Mouse (Mus musculus): ENCODE measurements around the gene Mrgbp. TPM values are rescaled to one million over a fixed set of nuclear protein-coding genes. Genes with fewer than 3 reads are reported as not detected.
A peak's percentile ranks its signal among the peaks of the same experiment; 100 is the strongest.

The Mrgbp gene
- polyA plus RNA-seq, 1 experiment from 2014 or later = 23.4 TPM

- Histone ChIP-seq H3K9ac (ENCODE audit: low read depth, low read length) (no peak overlapping the region), H3K27me3 (replicated peaks; ENCODE audit: control insufficient read depth, insufficient read depth, low read length) (no peaks in the 10 kb centered on the region), H3K4me3 (ENCODE audit: low read depth, low read length) (no peak overlapping the region), H3K9me3 (ENCODE audit: control insufficient read depth, low read length) (no peaks in the 10 kb centered on the region), H3K4me1 (ENCODE audit: control insufficient read depth, insufficient read depth, low read length) (no peaks in the 10 kb centered on the region), H3K4me2 (ENCODE audit: low read depth, low read length) (no peak overlapping the region), H3K36me3 (ENCODE audit: control insufficient read depth, insufficient read depth, low read length) (no peaks in the 10 kb centered on the region), H3K27ac (replicated peaks; ENCODE audit: low read depth, low read length) (no peak overlapping the region)
- DNase-seq (ENCODE audit: low spot score) (no peak), ATAC-seq (ENCODE audit: low read depth) (no peak)
- WGBS = 51% methylated on average over 3 of the region's 3 CpGs
Observed at GRCm38 (mm10) chr2:180555219-180555618, 25.9 kb upstream of the Mrgbp start.

GRCm38 (mm10) chr2:180556470-180556869, 24.6 kb upstream of the Mrgbp start:
- no peak overlapping the region for H3K27ac ChIP-seq (replicated peaks; ENCODE audit: low read depth, low read length)
- no peak overlapping the region for H3K4me2 ChIP-seq (ENCODE audit: low read depth, low read length)
- ATAC-seq (ENCODE audit: low read depth) = peak; percentile 47; the same call in 1 of the 2 replicates
- no peaks in the 10 kb centered on the region for H3K27me3 ChIP-seq (replicated peaks; ENCODE audit: control insufficient read depth, insufficient read depth, low read length)
- no peak overlapping the region for H3K4me3 ChIP-seq (ENCODE audit: low read depth, low read length)
- WGBS = 59% methylated on average over 3 of the region's 3 CpGs
- no peaks in the 10 kb centered on the region for H3K4me1 ChIP-seq (ENCODE audit: control insufficient read depth, insufficient read depth, low read length)
- no peaks in the 10 kb centered on the region for H3K9me3 ChIP-seq (ENCODE audit: control insufficient read depth, low read length)
- no peak for DNase-seq (ENCODE audit: low spot score)
- no peak overlapping the region for H3K9ac ChIP-seq (ENCODE audit: low read depth, low read length)
- no peaks in the 10 kb centered on the region for H3K36me3 ChIP-seq (ENCODE audit: control insufficient read depth, insufficient read depth, low read length)

- H3K4me1 ChIP-seq (ENCODE audit: control insufficient read depth, insufficient read depth, low read length) = no peaks in the 10 kb centered on the region
- no peak overlapping the region for H3K4me3 ChIP-seq (ENCODE audit: low read depth, low read length)
- no peaks in the 10 kb centered on the region; the same call in 1 of the 2 replicates for H3K27me3 ChIP-seq (replicated peaks; ENCODE audit: control insufficient read depth, insufficient read depth, low read length)
- no peak overlapping the region for H3K9ac ChIP-seq (ENCODE audit: low read depth, low read length)
- H3K27ac ChIP-seq (replicated peaks; ENCODE audit: low read depth, low read length) = no peak overlapping the region
- WGBS = 56% methylated on average over 5 of the region's 5 CpGs
- DNase-seq (ENCODE audit: low spot score) (no peak), ATAC-seq (ENCODE audit: low read depth) (no peak)
- H3K9me3 ChIP-seq (ENCODE audit: control insufficient read depth, low read length) = no peaks in the 10 kb centered on the region
- H3K4me2 ChIP-seq (ENCODE audit: low read depth, low read length) = no peak overlapping the region
- no peaks in the 10 kb centered on the region for H3K36me3 ChIP-seq (ENCODE audit: control insufficient read depth, insufficient read depth, low read length)
Observed at GRCm38 (mm10) chr2:180560245-180560644, 20.9 kb upstream of the Mrgbp start.

- no peaks in the 10 kb centered on the region for H3K9me3 ChIP-seq (ENCODE audit: control insufficient read depth, low read length)
- no peak overlapping the region for H3K27ac ChIP-seq (replicated peaks; ENCODE audit: low read depth, low read length)
- DNase-seq (ENCODE audit: low spot score) = no peak
- no peaks in the 10 kb centered on the region for H3K36me3 ChIP-seq (ENCODE audit: control insufficient read depth, insufficient read depth, low read length)
- H3K4me3 ChIP-seq (ENCODE audit: low read depth, low read length) = no peak overlapping the region
- no peak for ATAC-seq (ENCODE audit: low read depth)
- no peaks in the 10 kb centered on the region for H3K4me1 ChIP-seq (ENCODE audit: control insufficient read depth, insufficient read depth, low read length)
- WGBS = 50% methylated on average over 5 of the region's 5 CpGs
- H3K27me3 ChIP-seq (replicated peaks; ENCODE audit: control insufficient read depth, insufficient read depth, low read length) = no peaks in the 10 kb centered on the region; the same call in 1 of the 2 replicates
- no peak overlapping the region for H3K9ac ChIP-seq (ENCODE audit: low read depth, low read length)
- no peak overlapping the region for H3K4me2 ChIP-seq (ENCODE audit: low read depth, low read length)
Observed at GRCm38 (mm10) chr2:180562146-180562545, 19.0 kb upstream of the Mrgbp start.

- H3K4me3 ChIP-seq (ENCODE audit: low read depth, low read length) = no peak overlapping the region
- H3K36me3 ChIP-seq (ENCODE audit: control insufficient read depth, insufficient read depth, low read length) = no peaks in the 10 kb centered on the region
- H3K9me3 ChIP-seq (ENCODE audit: control insufficient read depth, low read length) = no peaks in the 10 kb centered on the region
- DNase-seq (ENCODE audit: low spot score) = no peak
- no peak overlapping the region for H3K4me2 ChIP-seq (ENCODE audit: low read depth, low read length)
- H3K27ac ChIP-seq (replicated peaks; ENCODE audit: low read depth, low read length) = no peak overlapping the region
- WGBS = 44% methylated on average over 6 of the region's 6 CpGs
- no peak overlapping the region for H3K9ac ChIP-seq (ENCODE audit: low read depth, low read length)
- no peaks in the 10 kb centered on the region for H3K4me1 ChIP-seq (ENCODE audit: control insufficient read depth, insufficient read depth, low read length)
- H3K27me3 ChIP-seq (replicated peaks; ENCODE audit: control insufficient read depth, insufficient read depth, low read length) = no peaks in the 10 kb centered on the region; the same call in 1 of the 2 replicates
- no peak for ATAC-seq (ENCODE audit: low read depth)
Observed at GRCm38 (mm10) chr2:180563296-180563695, 17.8 kb upstream of the Mrgbp start.

- no peaks in the 10 kb centered on the region for H3K9me3 ChIP-seq (ENCODE audit: control insufficient read depth, low read length)
- no peak overlapping the region for H3K4me3 ChIP-seq (ENCODE audit: low read depth, low read length)
- no peaks in the 10 kb centered on the region; the same call in 1 of the 2 replicates for H3K27me3 ChIP-seq (replicated peaks; ENCODE audit: control insufficient read depth, insufficient read depth, low read length)
- no peak overlapping the region for H3K4me2 ChIP-seq (ENCODE audit: low read depth, low read length)
- DNase-seq (ENCODE audit: low spot score) (no peak), ATAC-seq (ENCODE audit: low read depth) (no peak)
- H3K27ac ChIP-seq (replicated peaks; ENCODE audit: low read depth, low read length) = no peak overlapping the region
- no peaks in the 10 kb centered on the region for H3K36me3 ChIP-seq (ENCODE audit: control insufficient read depth, insufficient read depth, low read length)
- peaks cover 3% of the 10 kb centered on the region; the same call in 1 of the 2 replicates for H3K4me1 ChIP-seq (ENCODE audit: control insufficient read depth, insufficient read depth, low read length)
- 34% methylated on average over 5 of the region's 5 CpGs for WGBS
- H3K9ac ChIP-seq (ENCODE audit: low read depth, low read length) = no peak overlapping the region
Observed at GRCm38 (mm10) chr2:180563841-180564240, 17.3 kb upstream of the Mrgbp start.

GRCm38 (mm10) chr2:180566240-180566913, 14.7 kb upstream of the Mrgbp start:
- peaks cover 8% of the 10 kb centered on the region; the same call in 1 of the 2 replicates for H3K4me1 ChIP-seq (ENCODE audit: control insufficient read depth, insufficient read depth, low read length)
- no peak overlapping the region for H3K27ac ChIP-seq (replicated peaks; ENCODE audit: low read depth, low read length)
- H3K9ac ChIP-seq (ENCODE audit: low read depth, low read length) = no peak overlapping the region
- DNase-seq (ENCODE audit: low spot score) (peak; percentile 66), ATAC-seq (ENCODE audit: low read depth) (no peak; the same call in 1 of the 2 replicates)
- 40% methylated on average over 13 of the region's 13 CpGs for WGBS
- no peaks in the 10 kb centered on the region for H3K36me3 ChIP-seq (ENCODE audit: control insufficient read depth, insufficient read depth, low read length)
- no peaks in the 10 kb centered on the region for H3K9me3 ChIP-seq (ENCODE audit: control insufficient read depth, low read length)
- H3K4me3 ChIP-seq (ENCODE audit: low read depth, low read length) = no peak overlapping the region
- H3K27me3 ChIP-seq (replicated peaks; ENCODE audit: control insufficient read depth, insufficient read depth, low read length) = no peaks in the 10 kb centered on the region; the same call in 1 of the 2 replicates
- no peak overlapping the region for H3K4me2 ChIP-seq (ENCODE audit: low read depth, low read length)

GRCm38 (mm10) chr2:180569028-180569643, 12.0 kb upstream of the Mrgbp start:
- ATAC-seq (ENCODE audit: low read depth) (peak; percentile 85), DNase-seq (ENCODE audit: low spot score) (peak; percentile 74)
- Histone ChIP-seq H3K9ac (ENCODE audit: low read depth, low read length) (no peak overlapping the region; the same call in 1 of the 2 replicates), H3K36me3 (ENCODE audit: control insufficient read depth, insufficient read depth, low read length) (no peaks in the 10 kb centered on the region), H3K4me1 (ENCODE audit: control insufficient read depth, insufficient read depth, low read length) (peaks cover 8% of the 10 kb centered on the region; the same call in 1 of the 2 replicates), H3K9me3 (ENCODE audit: control insufficient read depth, low read length) (no peaks in the 10 kb centered on the region), H3K27me3 (replicated peaks; ENCODE audit: control insufficient read depth, insufficient read depth, low read length) (no peaks in the 10 kb centered on the region; the same call in 1 of the 2 replicates), H3K4me2 (ENCODE audit: low read depth, low read length) (no peak overlapping the region), H3K27ac (replicated peaks; ENCODE audit: low read depth, low read length) (peak overlapping the region; percentile 28), H3K4me3 (ENCODE audit: low read depth, low read length) (no peak overlapping the region)
- 36% methylated on average over 3 of the region's 3 CpGs for WGBS

Measured in embryonic facial prominence, embryonic 14.5 days (tissue).